Mouse (Mus musculus): ENCODE results near the gene Ctso.
A peak's percentile ranks its signal among the peaks of the same experiment; 100 is the strongest.

Gene Ctso

DNA sequence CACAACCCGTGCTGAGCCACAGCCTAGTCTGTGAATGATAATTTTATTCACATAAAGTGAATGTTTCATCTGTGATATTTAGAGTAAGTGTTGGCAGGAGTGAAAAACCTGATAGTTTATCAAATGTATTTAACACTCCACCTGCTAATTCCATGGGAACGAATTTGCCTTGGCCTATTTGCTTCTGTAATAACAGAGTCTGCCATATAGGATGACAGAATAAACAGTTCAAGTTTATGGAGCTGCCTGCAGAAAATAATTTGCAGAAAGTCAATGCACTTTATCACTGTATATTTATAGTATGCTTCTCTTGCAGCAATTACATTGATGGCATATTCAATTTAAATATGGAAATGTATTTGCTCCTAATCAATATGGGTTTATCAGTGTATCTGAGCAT is 19.4 kb downstream of the Ctso start:
- DNase-seq (ENCODE audit: low spot score) = no peak

DNA sequence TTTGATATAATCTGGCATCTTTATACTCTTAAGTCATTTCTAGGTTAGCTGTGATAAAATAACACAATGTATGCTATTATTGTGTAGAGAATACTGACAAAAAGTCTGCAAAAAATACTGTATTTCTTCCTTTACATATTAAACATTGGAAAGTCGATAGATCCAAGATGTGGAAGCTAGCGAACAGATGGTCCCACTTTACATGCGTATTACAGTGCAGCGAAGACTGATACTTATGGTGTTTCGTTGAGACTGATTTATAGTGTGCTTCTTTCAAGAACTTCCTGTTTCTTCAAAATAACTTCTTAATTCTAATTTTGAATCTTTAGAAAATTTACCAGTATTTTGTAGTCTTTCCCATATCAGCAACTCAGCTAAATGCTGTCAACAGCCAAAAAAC is 25.1 kb downstream of the Ctso start:
- no peak for DNase-seq (ENCODE audit: low spot score)

DNA sequence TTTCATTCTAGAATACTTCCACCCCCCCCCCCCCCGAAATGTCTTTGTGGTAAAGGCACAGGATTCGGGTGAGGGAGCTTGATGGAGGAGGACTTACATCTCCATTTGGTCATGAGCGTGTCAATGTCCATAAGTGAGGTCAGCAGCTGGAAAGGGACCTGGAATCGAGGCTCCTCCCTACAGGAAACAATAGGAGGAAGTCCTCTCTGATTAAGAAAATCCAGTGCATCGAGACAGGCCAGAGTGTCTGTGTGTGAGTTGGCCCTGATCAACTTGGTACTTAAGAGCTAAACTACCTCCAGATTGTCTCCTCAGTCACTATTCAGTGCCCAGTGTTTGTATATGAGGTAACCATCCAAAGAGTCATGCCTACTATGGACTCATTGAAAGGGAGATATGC is 28.9 kb downstream of the Ctso start:
- DNase-seq (ENCODE audit: low spot score) = no peak

DNA sequence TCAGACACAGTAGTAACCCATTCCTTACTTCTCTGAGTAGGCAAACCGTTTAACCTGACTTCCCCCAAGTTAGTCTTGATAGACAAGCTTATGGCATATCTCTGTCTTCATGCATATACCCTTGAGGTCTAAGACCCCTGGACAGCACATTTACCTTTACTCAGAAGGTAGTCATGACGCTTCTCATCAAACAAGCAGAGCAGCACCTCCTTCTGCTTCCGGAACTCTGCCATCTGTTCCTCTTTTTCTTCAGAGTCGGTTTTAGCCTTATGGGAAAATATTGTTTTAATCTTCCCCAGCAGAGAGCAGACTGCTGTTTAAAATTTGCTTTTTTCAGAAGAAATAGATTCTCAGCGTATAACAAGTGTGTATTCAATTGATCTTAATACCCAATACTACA is 31.4 kb downstream of the Ctso start:
- no peak for DNase-seq (ENCODE audit: low spot score)

DNA sequence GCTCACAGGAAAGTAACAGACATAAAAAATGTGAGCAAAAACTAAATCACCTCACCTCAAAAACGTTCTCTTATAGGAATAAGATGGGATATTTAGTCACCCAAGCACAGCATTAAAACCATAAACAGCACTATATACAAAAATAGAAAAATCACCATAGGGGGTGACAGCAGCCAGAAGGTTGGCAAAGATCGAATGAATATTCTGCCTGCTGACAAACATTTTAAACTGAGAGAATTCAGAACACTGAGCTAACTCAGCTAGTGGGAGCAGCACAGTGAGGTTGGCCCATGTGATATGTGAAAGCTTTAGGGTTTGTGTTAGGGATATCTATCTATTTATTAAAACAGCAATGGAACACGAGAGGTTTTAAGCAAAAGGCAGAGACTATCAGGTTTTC is 32.2 kb downstream of the Ctso start:
- no peak for DNase-seq (ENCODE audit: low spot score)

DNA sequence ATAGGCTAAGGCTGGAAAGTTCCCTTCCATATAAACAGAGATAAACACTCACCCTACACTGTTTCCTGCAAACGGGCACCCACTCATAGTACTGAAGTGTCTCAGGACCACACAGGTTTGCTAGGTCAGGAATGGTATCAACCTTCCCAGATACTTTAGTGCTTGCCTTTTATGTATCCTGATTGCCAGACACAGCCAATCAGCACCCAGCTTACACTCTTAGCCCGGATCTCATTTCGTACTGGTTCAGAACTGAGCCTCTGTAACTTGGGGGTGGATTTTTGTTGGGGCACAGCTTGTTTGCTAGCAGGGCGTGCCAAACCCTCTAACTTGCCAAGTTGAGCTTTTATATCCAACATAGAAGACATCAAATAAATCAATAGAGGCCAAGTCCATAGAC is 43.2 kb downstream of the Ctso start:
- DNase-seq (ENCODE audit: low spot score) = no peak

DNA sequence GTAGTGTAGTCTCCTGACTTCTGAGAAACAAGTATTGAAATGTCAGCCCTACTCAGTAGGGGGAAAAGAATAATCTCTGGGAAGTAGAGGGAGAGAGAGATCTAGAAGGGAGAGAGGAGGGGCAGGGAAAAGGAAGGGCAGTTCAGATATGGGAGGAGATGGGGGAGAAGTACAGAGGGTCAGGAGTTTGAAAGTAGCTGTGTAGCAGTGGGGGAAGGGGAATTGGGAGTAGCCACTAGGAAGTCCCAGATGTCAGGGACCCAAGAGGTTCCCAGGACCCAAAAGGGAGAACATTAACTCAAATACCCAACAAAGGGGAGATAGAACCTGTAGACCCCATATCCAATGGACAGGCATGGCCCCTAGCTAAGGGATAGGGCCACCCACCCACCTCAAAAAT is 43.7 kb downstream of the Ctso start, which contains the start of gene Tdo2:
Gene Tdo2, minus strand, starts transcription at position 101 of the 400 bp plus-strand sequence.
- no peak for DNase-seq (ENCODE audit: low spot score)

DNA sequence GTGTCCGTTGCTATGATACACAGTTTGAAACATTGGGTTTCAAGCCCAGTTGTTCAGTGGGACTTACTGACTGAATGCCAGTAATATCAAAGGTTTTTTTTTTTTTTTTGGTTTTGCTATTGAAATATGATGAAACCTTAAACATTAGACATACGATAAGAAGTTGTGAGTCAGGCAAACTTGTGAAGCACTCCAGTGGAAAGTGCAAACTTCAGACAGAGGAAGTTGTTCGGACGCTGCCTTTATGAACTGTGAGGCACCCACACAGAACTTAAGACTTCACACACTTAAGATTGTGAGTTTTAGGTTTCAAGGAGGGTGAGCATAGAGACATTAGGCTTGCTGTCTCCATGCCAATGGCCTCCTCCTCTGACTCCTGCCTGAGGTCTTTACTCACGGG is 49.2 kb downstream of the Ctso start:
- DNase-seq (ENCODE audit: low spot score) = no peak

DNA sequence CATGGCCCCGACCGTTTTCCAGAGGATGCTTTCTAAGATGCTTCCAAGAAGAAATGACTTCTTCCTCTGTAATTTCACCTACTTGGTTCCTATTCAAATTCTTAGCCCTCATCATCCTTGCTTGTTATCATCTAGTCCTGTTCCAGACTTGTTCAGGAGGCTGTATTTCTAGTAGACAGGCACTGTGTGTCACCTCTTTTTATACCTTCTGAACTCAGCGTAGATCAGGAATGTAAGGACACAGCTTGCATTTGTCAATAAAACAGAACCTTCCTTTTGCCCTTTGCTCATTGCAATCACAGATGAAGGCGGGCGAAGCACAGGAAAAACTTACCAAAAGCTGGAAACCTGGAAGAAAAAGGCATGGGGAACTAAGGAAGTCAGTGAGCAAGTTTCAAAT is 49.6 kb downstream of the Ctso start, which contains the start of gene Asic5:
Gene Asic5, plus strand, starts transcription at position 301 of the 400 bp plus-strand sequence.
- no peak for DNase-seq (ENCODE audit: low spot score)

DNA sequence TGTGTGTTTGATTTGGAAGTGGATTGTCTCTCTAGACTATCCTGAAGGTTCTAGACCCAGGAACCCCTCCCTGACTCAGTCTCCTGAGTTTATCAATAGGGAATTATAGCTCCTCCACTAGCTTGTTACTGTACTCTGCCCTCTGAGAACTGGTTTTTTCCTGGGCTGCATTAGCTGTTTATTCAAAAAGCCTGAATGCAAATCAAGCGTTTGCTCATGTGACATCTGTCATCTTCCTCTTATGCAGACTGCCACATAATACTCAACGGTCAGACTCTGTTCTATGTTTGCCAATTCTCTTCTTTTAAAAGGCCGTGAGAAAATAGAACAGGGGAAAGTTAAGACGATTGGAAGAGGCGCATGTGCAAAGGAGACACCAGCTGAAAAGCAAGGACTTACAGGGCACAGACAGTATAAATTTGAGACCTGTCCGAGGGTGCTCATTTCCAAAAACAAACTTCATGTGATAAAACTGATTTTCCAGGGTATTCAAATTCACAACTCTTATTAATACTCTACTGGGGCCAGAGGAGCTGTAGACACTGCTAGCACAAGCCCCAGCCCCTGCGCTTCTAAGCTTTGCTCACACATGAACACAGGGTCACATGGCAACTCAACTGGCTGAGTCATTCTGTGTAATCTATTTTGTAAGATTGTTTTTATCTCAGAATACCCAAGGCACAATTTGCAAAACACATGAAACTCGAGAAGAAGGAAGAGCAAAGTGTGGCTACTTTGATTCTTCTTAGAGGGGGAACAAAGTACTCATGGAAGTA is 50.9 kb downstream of the Ctso start:
- DNase-seq (ENCODE audit: low spot score) = peak; percentile 8

DNA sequence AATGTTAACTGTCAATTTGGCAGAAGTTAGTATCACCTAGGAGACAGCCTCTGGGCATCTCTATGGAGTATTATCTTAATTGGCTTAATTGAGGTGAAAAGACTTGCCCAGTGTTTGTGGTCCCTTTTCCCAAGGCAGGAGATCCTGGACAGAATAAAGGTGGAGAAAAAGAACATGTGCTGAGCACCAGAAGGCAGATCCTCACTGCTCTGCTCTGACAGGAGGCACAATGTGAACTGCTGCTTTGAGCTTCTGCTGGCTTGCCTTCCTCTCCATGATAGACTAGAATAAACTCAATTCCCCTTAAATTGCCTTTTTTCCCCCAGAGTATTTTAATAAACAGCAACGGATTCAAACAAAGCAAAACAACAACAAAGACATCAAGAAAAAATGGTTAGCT is 52.7 kb downstream of the Ctso start:
- no peak for DNase-seq (ENCODE audit: low spot score)

DNA sequence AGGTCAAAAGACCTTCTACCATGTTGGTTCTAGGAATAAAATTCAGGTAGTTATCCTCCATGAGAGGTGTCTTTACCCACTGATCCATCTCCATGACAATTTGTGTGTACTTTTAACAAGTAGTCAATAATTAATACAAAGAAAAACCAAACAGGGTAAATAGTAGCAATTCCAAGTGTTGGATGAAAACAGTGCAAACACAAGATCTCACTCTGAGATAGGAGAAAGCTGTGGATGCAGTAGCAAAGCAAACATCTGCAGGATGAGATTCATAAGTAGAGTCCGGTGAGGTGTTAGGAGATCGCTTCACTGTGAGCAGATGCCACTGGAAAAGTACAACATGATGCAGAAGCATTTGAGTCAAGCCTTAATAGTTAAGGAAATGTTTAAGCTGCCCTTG is 53.7 kb downstream of the Ctso start:
- no peak for DNase-seq (ENCODE audit: low spot score)

DNA sequence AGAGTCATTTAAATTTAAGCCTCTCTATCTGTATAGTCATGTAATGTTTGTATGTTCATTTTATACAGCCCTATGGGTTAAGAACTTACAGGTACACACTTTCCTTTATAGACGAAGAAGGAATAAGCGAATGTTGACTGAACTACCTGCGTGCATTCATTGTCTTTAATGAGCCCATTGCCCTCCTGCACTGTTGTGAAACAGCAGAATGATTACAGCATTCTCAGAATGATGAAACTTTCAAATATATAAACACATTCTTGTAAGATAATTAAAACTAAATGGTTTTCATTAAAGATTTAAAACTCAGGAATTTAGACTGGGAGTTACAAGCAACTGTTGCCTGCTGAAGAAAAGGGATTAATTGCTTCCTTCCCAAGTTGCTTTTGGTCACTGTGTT is 55.2 kb downstream of the Ctso start:
- no peak for DNase-seq (ENCODE audit: low spot score)

DNA sequence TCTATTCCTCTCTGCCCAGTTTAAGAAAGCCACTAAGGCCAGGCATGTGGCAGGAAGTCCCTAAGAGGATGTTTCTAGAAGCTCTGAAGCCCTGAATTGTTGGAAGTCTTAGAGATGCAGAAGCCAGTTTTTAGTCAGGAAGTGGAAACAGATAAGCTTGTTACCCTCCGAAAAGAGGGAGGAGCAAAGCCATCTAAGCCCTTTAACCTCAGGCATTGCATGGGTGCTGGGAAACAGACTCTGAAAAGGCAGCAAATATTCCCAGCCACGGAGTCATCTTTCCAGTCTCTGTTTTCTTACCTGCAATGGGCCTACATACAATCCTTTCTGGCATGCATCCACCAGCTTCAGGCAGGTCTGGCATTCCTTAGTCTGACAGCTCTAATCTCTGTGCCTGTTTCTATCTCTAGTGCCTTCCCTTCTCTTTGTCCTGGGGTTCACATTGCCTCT is 57.3 kb downstream of the Ctso start:
- no peak for DNase-seq (ENCODE audit: low spot score)

DNA sequence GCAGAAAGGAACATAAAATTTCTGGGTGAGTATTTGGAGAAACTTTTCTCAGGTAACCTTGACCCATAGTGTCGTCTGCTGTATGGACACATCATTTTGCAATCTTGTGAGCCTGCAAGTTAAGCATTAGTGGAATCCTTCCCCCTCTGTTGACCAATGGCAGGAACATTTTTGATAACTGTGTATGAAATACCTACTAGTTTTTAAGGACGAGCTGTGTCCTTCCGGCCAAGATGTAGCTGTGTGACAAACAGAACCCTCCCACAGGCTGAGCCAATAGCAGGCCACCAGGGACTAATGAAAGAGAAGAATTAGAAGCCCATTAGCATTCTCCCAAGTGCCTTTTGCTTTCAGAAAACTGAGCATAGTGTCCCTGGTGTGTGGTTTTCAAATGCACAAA is 58.1 kb downstream of the Ctso start:
- no peak for DNase-seq (ENCODE audit: low spot score)

DNA sequence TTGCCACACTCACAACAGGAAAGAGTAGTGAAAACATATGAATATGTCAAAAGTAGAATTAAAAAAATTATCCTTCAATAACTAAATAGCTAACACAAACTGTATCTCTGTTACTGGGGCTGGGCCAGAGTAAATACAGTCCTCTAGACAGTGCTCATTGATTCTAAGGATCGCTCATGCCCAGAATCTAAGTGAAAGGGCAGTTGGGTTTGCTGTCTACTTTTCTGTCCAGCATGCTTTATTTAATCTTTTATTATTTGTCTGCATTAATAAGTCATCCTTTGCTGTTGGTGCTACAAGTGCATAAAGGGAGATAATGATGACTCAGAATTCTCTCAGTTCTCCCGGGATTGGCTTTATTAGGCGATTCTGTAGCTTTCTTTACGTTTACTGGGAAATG is 63.0 kb downstream of the Ctso start:
- DNase-seq (ENCODE audit: low spot score) = no peak

DNA sequence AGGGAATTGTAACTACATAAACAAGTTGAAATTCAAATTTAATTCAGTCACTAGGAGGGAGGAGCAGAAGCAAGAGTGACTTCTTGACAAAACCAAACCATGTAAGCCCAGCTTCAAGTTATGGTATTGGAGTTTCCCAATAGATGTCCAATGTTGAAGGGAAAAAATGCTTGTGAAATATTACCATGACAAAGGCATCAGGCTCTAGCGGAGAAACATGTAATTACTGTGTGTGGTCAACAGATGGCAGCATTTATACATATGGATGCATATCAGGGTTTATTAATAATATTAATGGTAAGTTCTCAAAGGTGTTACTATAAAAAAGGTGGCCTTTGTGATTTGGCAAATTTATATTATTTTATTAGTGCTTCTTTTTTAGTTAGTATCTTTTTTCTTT is 63.6 kb downstream of the Ctso start:
- peak; percentile 21 for DNase-seq (ENCODE audit: low spot score)
